Mouse (Mus musculus) MEL (cell line): ENCODE results near the gene Slfn4. TPM values are rescaled to one million over a fixed set of nuclear protein-coding genes. Genes with fewer than 3 reads are reported as not detected.

Experiments
- DNase-seq: peaks from one replicate; pipeline ENCODE4 v3.0.0; 2011; ENCODE audit warnings: low read depth, low spot score
- H3K27ac ChIP-seq: 2 replicates; pipeline ENCODE4 v1.5.1; 2012; ENCODE audit warnings: low read depth, mild to moderate bottlenecking, control low read depth, low read length, moderate library complexity; ENCODE audit not compliant: control insufficient read depth
- H3K27me3 ChIP-seq, 2 experiments: fragments of 150-350 bp in 1 of 2; sonication (generic) in 1 of 2; 2 replicates each; pipeline ENCODE4 v1.6.1; 2012; ENCODE audit warnings: low read length in 2 of 2, mild to moderate bottlenecking in 2 of 2, improper control_type of control experiment in 1 of 2, moderate library complexity in 1 of 2; ENCODE audit not compliant: insufficient read depth in 2 of 2, control insufficient read depth in 1 of 2
- H3K36me3 ChIP-seq, 2 experiments: 2 replicates each; pipeline ENCODE4 v1.6.1; 2012 to 2014; ENCODE audit warnings: low read length in 2 of 2, improper control_type of control experiment in 1 of 2, inconsistent platforms in 1 of 2, mild to moderate bottlenecking in 1 of 2; ENCODE audit not compliant: insufficient read depth in 2 of 2, control insufficient read depth in 1 of 2
- H3K4me1 ChIP-seq, 2 experiments: fragments of 150-350 bp in 1 of 2; sonication (generic) in 1 of 2; 2 replicates each; pipeline ENCODE4 v1.6.1; 2012; ENCODE audit warnings: low read length in 2 of 2, improper control_type of control experiment in 1 of 2, mild to moderate bottlenecking in 1 of 2; ENCODE audit not compliant: insufficient read depth in 2 of 2, control insufficient read depth in 1 of 2
- H3K4me3 ChIP-seq, 2 experiments: fragments of 150-350 bp in 1 of 2; sonication (generic) in 1 of 2; 2 replicates each; pipeline ENCODE4 v1.5.1; 2012; ENCODE audit warnings: low read depth in 2 of 2, low read length in 2 of 2, mild to moderate bottlenecking in 2 of 2, moderate library complexity in 2 of 2, control low read depth in 1 of 2, improper control_type of control experiment in 1 of 2; ENCODE audit not compliant: control insufficient read depth in 1 of 2, insufficient read depth in 1 of 2
- H3K79me2 ChIP-seq: 2 replicates; pipeline ENCODE4 v1.6.1; 2012; ENCODE audit warnings: mild to moderate bottlenecking, low read length, moderate library complexity; ENCODE audit not compliant: control insufficient read depth, poor library complexity, insufficient read depth
- H3K9ac ChIP-seq: 2 replicates; pipeline ENCODE4 v1.6.1; 2012; ENCODE audit warnings: low read depth, mild to moderate bottlenecking, control low read depth, low read length, moderate library complexity; ENCODE audit not compliant: control insufficient read depth, poor library complexity, severe bottlenecking
- H3K9me3 ChIP-seq: fragments of 150-350 bp; sonication (generic); replicated peaks from 2 replicates; pipeline ENCODE4 v1.6.1; 2012; ENCODE audit warnings: mild to moderate bottlenecking, low read length, improper control_type of control experiment, moderate library complexity; ENCODE audit not compliant: insufficient read depth
- CTCF ChIP-seq, 3 experiments: IDR thresholded peaks in 2 of 3; conservative IDR thresholded peaks in 1 of 3; 2 replicates each; pipeline ENCODE4 v1.5.1; 2011 to 2012; ENCODE audit warnings: low read length in 3 of 3, low read depth in 2 of 3, mild to moderate bottlenecking in 2 of 3, improper control_type of control experiment in 1 of 3, inconsistent platforms in 1 of 3, mixed read lengths in 1 of 3, moderate library complexity in 1 of 3; ENCODE audit not compliant: control insufficient read depth in 1 of 3, insufficient read depth in 1 of 3, poor library complexity in 1 of 3, severe bottlenecking in 1 of 3
- EP300 ChIP-seq, 2 experiments: IDR thresholded peaks; 2 replicates each; pipeline ENCODE4 v1.6.1; 2011; ENCODE audit warnings: improper control_type of control experiment in 2 of 2, low read length in 2 of 2, low read depth in 1 of 2, mild to moderate bottlenecking in 1 of 2
- GATA1 ChIP-seq: IDR thresholded peaks from 2 replicates; pipeline ENCODE4 v1.6.1; 2011; ENCODE audit warnings: low read depth, low read length, improper control_type of control experiment
- JUND ChIP-seq: IDR thresholded peaks from 2 replicates; pipeline ENCODE4 v1.6.1; 2011; ENCODE audit warnings: low read depth, mild to moderate bottlenecking, improper control_type of control experiment, low read length
- KAT2A ChIP-seq: conservative IDR thresholded peaks from 2 replicates; pipeline ENCODE4 v1.6.1; 2012; ENCODE audit warnings: low read depth, low read length, improper control_type of control experiment, inconsistent platforms
- MAX ChIP-seq: IDR thresholded peaks from 2 replicates; pipeline ENCODE4 v1.6.1; 2011; ENCODE audit warnings: low read length, improper control_type of control experiment
- MAZ ChIP-seq: IDR thresholded peaks from 2 replicates; pipeline ENCODE4 v1.6.1; 2012; ENCODE audit warnings: low read depth, mild to moderate bottlenecking, inconsistent platforms, low read length, improper control_type of control experiment
- MEF2A ChIP-seq: IDR thresholded peaks from 2 replicates; pipeline ENCODE4 v1.6.1; 2014; ENCODE audit warnings: low read depth, mild to moderate bottlenecking, inconsistent platforms, low read length, improper control_type of control experiment; ENCODE audit not compliant: poor library complexity, insufficient replicate concordance, severe bottlenecking; ENCODE audit errors: extremely low read depth
- MXI1 ChIP-seq: IDR thresholded peaks from 2 replicates; pipeline ENCODE4 v1.6.1; 2011; ENCODE audit warnings: mild to moderate bottlenecking, low read depth, low read length, improper control_type of control experiment
- MYC ChIP-seq: IDR thresholded peaks from 2 replicates; pipeline ENCODE4 v1.6.1; 2011; ENCODE audit warnings: low read depth, mild to moderate bottlenecking, low read length, improper control_type of control experiment, moderate library complexity
- NELFE ChIP-seq: IDR thresholded peaks from 2 replicates; pipeline ENCODE4 v1.6.1; 2011; ENCODE audit warnings: low read depth, low read length, improper control_type of control experiment
- NRF1 ChIP-seq: IDR thresholded peaks from 2 replicates; pipeline ENCODE4 v1.6.1; 2014; ENCODE audit warnings: low read depth, mild to moderate bottlenecking, inconsistent platforms, low read length, improper control_type of control experiment, moderate library complexity; ENCODE audit not compliant: poor library complexity, insufficient read depth, severe bottlenecking
- POLR2A ChIP-seq, 2 experiments: IDR thresholded peaks; 2 replicates each; pipeline ENCODE4 v1.6.1; 2011 to 2012; ENCODE audit warnings: low read length in 2 of 2, mild to moderate bottlenecking in 2 of 2, control low read depth in 1 of 2, improper control_type of control experiment in 1 of 2, low read depth in 1 of 2, moderate library complexity in 1 of 2; ENCODE audit not compliant: control insufficient read depth in 1 of 2, insufficient read depth in 1 of 2, poor library complexity in 1 of 2
- POLR2AphosphoS2 ChIP-seq: IDR thresholded peaks from 2 replicates; pipeline ENCODE4 v1.6.1; 2011; ENCODE audit warnings: low read length, improper control_type of control experiment
- RAD21 ChIP-seq: IDR thresholded peaks from 2 replicates; pipeline ENCODE4 v1.6.1; 2011; ENCODE audit warnings: mild to moderate bottlenecking, low read depth, low read length, improper control_type of control experiment
- RCOR1 ChIP-seq: IDR thresholded peaks from 2 replicates; pipeline ENCODE4 v1.6.1; 2012; ENCODE audit warnings: low read depth, mild to moderate bottlenecking, inconsistent platforms, low read length, improper control_type of control experiment
- SIN3A ChIP-seq: IDR thresholded peaks from 2 replicates; pipeline ENCODE4 v1.6.1; 2012; ENCODE audit warnings: low read length, improper control_type of control experiment, inconsistent platforms
- SMC3 ChIP-seq: IDR thresholded peaks from 2 replicates; pipeline ENCODE4 v1.6.1; 2011; ENCODE audit warnings: low read depth, low read length, improper control_type of control experiment
- TAL1 ChIP-seq: IDR thresholded peaks from 2 replicates; pipeline ENCODE4 v1.6.1; 2012; ENCODE audit warnings: mild to moderate bottlenecking, inconsistent platforms, low read length, moderate library complexity, mixed read lengths
- TCF12 ChIP-seq: IDR thresholded peaks from 2 replicates; pipeline ENCODE4 v1.6.1; 2014; ENCODE audit warnings: low read depth, mild to moderate bottlenecking, inconsistent platforms, low read length, improper control_type of control experiment, moderate library complexity
- ZC3H11A ChIP-seq: IDR thresholded peaks from 2 replicates; pipeline ENCODE4 v1.6.1; 2012; ENCODE audit warnings: low read depth, mild to moderate bottlenecking, inconsistent platforms, low read length, improper control_type of control experiment
- polyA plus RNA-seq, 2 experiments: library from polyadenylated mRNA; stranded (reverse) in 1 of 2; unstranded in 1 of 2; fragments of >175 nt in 1 of 2; fragments of >200 nt in 1 of 2; gene quantifications; 2 replicates each; pipeline versions ENCODE4 v1.2.1 to v1.2.4; 2012; ENCODE audit warnings: low replicate concordance in 2 of 2, low read depth in 1 of 2; ENCODE audit not compliant: insufficient read length in 2 of 2, insufficient read depth in 1 of 2, missing spikeins in 1 of 2
- total RNA-seq: library from RNA; depleted of rRNA; stranded (reverse); fragments of 300-350 nt; gene quantifications from 2 replicates; pipeline ENCODE4 v1.2.3, GENCODE M21; 2012

Slfn4 gene
- total and polyA plus RNA-seq, 3 experiments: 0.04 TPM; not detected in 2

- Histone ChIP-seq H3K36me3 (peaks cover 26 to 34% of the 10 kb centered on the region in 2 experiments), H3K27ac (peak overlapping the region; percentile 86), H3K79me2 (peaks cover 41% of the 10 kb centered on the region), H3K4me3 (peak overlapping the region; percentile 80 to 89), H3K9ac (peak overlapping the region; percentile 88), H3K9me3 (no peaks in the 10 kb centered on the region), H3K27me3 (no peaks in the 10 kb centered on the region), H3K4me1 (peaks cover 3 to 31% of the 10 kb centered on the region in 2 experiments)
- TF ChIP-seq MAZ: no peak
- peak; percentile 58 for DNase-seq
Measured at GRCm38 (mm10) chr11:83225371-83225960, 50.5 kb downstream of the Slfn4 start.

GRCm38 (mm10) chr11:83227926-83228723 lies 53.1 kb downstream of the Slfn4 start:
- DNase-seq: peak; percentile 40
- no peak overlapping the region for H3K27ac ChIP-seq
- H3K79me2 ChIP-seq: peaks cover 51% of the 10 kb centered on the region
- H3K9me3 ChIP-seq: no peaks in the 10 kb centered on the region
- no peaks in the 10 kb centered on the region for H3K27me3 ChIP-seq
- H3K4me1 ChIP-seq: peaks cover 3 to 25% of the 10 kb centered on the region in 2 experiments; a peak in 3 of 4 replicates
- H3K9ac ChIP-seq: no peak overlapping the region
- peaks cover 36 to 42% of the 10 kb centered on the region in 2 experiments for H3K36me3 ChIP-seq
- no peak overlapping the region for H3K4me3 ChIP-seq
- TF ChIP-seq MEF2A (no peak), NRF1 (no peak), SMC3 (no peak; the same call in 1 of the 2 replicates), NELFE (peak; percentile 26; the same call in 1 of the 2 replicates), TCF12 (no peak), POLR2AphosphoS2 (peak; percentile 61), POLR2A (IDR thresholded peaks at IDR 0.05; ENCODE audit: control insufficient read depth in 1 of 2, insufficient read depth in 1 of 2, low read depth in 1 of 2, low read length in 2 of 2, poor library complexity in 1 of 2) (peak in 1 of 2 experiments; percentile 48; a peak in 2 of 4 replicates), RCOR1 (peak; percentile 94), JUND (no peak), MYC (no peak), EP300 (IDR thresholded peaks at IDR 0.05; ENCODE audit: low read depth in 1 of 2, low read length in 2 of 2) (peak in 1 of 2 experiments; percentile 20; a peak in 1 of 4 replicates), MAX (no peak), RAD21 (no peak), TAL1 (no peak), SIN3A (no peak), ZC3H11A (no peak), KAT2A (no peak), GATA1 (peak; percentile 53), MXI1 (no peak; the same call in 1 of the 2 replicates), CTCF (IDR thresholded peaks at IDR 0.05 in 2 of 3, conservative IDR thresholded peaks at IDR 0.05 in 1 of 3; ENCODE audit: control insufficient read depth in 1 of 3, insufficient read depth in 1 of 3, low read depth in 2 of 3, low read length in 3 of 3, poor library complexity in 1 of 3, severe bottlenecking in 1 of 3) (no peak)
